ENCODE assay signal across 13 mouse cellular contexts in genomic region chr2:168591076-168591475, GRCm38 (mm10). TPM values are rescaled to one million over a fixed set of nuclear protein-coding genes. Genes with fewer than 3 reads are reported as not detected.
DNase-seq lines count a peak whose midpoint lies in the region; ATAC-seq lines count a peak whose summit lies in the region.
"Had no signal": no experiment of that assay in that cellular context is flagged by ENCODE, and none has a peak within 500 bp of the region (broad histone marks: within the 10 kb centered on the region; RNA-seq: fewer than 3 reads in every experiment).

No protein-coding gene starts in this region.

- H3K4me2 ChIP-seq in forebrain, embryonic 13.5 days = no peak overlapping the region

- peak; percentile 23; the same call in 1 of the 2 replicates for ATAC-seq in granulocyte monocyte progenitor cell, adult 5-6 weeks (replicated peaks; ENCODE audit: poor library complexity, severe bottlenecking)
- ATAC-seq in forebrain, embryonic 13.5 days = no peak

- peaks cover 2% of the 10 kb centered on the region for H3K36me3 ChIP-seq in megakaryocyte, embryonic 14.5 days (replicated peaks; ENCODE audit: low read length)
- H3K36me3 ChIP-seq in forebrain, embryonic 13.5 days (ENCODE audit: poor library complexity, severe bottlenecking) = no peaks in the 10 kb centered on the region
- H3K36me3 ChIP-seq in midbrain, embryonic 10.5 days = no peaks in the 10 kb centered on the region
- H3K36me3 ChIP-seq: limb, embryonic 15.5 days had no signal

- DNase-seq in 416B (ENCODE audit: low read depth) = peak; percentile 46
- peak; percentile 59 for DNase-seq in CD4-positive, CD25-positive, alpha-beta regulatory T cell, adult 2 months (ENCODE audit: low read depth, low spot score)
- no peak for DNase-seq in layer of hippocampus, adult 11-12 months (ENCODE audit: low spot score)
- no peak for DNase-seq in midbrain, embryonic 10.5 days (ENCODE audit: low spot score)
- DNase-seq: cerebellum, adult 9-11 months; gastrocnemius, postnatal 14 days; heart, postnatal 36 days; kidney, adult 9 months; layer of hippocampus, postnatal 36 days had no signal

- H3K4me1 ChIP-seq in megakaryocyte, embryonic 14.5 days = peaks cover 87% of the 10 kb centered on the region
- peaks cover 35% of the 10 kb centered on the region for H3K4me1 ChIP-seq in forebrain, embryonic 13.5 days
- peaks cover 32% of the 10 kb centered on the region for H3K4me1 ChIP-seq in midbrain, embryonic 10.5 days

- WGBS in forebrain, embryonic 13.5 days = 85% methylated on average over 2 of the region's 2 CpGs
- 77% methylated on average over 2 of the region's 2 CpGs for WGBS in midbrain, embryonic 10.5 days

- no peaks in the 10 kb centered on the region for H3K9me3 ChIP-seq in megakaryocyte, embryonic 14.5 days
- H3K9me3 ChIP-seq in forebrain, embryonic 13.5 days (replicated peaks) = no peaks in the 10 kb centered on the region
- no peaks in the 10 kb centered on the region for H3K9me3 ChIP-seq in midbrain, embryonic 10.5 days (replicated peaks)
- H3K9me3 ChIP-seq: limb, embryonic 15.5 days had no signal

- H3K4me3 ChIP-seq in megakaryocyte, embryonic 14.5 days (replicated peaks) = peak overlapping the region; percentile 9
- H3K4me3 ChIP-seq in forebrain, embryonic 13.5 days = no peak overlapping the region
- H3K4me3 ChIP-seq in midbrain, embryonic 10.5 days = no peak overlapping the region

- no peak overlapping the region for H3K27ac ChIP-seq in forebrain, embryonic 13.5 days
- H3K27ac ChIP-seq in midbrain, embryonic 10.5 days (replicated peaks) = no peak overlapping the region
- H3K27ac ChIP-seq: limb, embryonic 15.5 days had no signal

- H3K27me3 ChIP-seq in megakaryocyte, embryonic 14.5 days (replicated peaks) = peaks cover 17% of the 10 kb centered on the region
- H3K27me3 ChIP-seq in forebrain, embryonic 13.5 days = peaks cover 32% of the 10 kb centered on the region
- H3K27me3 ChIP-seq in midbrain, embryonic 10.5 days (ENCODE audit: low read depth, poor library complexity, severe bottlenecking) = peaks cover 53% of the 10 kb centered on the region

- H3K9ac ChIP-seq in forebrain, embryonic 13.5 days = no peak overlapping the region
- H3K9ac ChIP-seq: limb, embryonic 15.5 days had no signal

RNA-seq across cellular contexts. Expression of gene Nfatc2, which starts 10.4 kb away (rescaled TPM):
- total RNA-seq in granulocyte monocyte progenitor cell, adult 5-6 weeks (2014; fragmentation: Nextera tagmentation) = 1.7 and 2.2 TPM in 2 replicates
- 0.17 and 0.46 TPM in 2 replicates for total RNA-seq in granulocyte monocyte progenitor cell, adult 5-6 weeks (2017)
- 1.0 and 2.8 TPM in 2 replicates for polyA plus RNA-seq in megakaryocyte, embryonic 14.5 days (2012; ENCODE audit: insufficient read depth, low replicate concordance)
- polyA plus RNA-seq in forebrain, embryonic 13.5 days (2015; fragmentation: Nextera tagmentation; extraction: Ambion mirVana) = 1.5 and 1.7 TPM in 2 replicates
- polyA plus RNA-seq in midbrain, embryonic 10.5 days (2016; fragmentation: Nextera tagmentation; extraction: Ambion mirVana) = 0.54 and 0.61 TPM in 2 replicates

Comparison
In these comparisons a context has a peak if more than half of its experiments do, and no peak if none do; other contexts are left out.
1. DNase-seq: peak in 416B (single experiment) and CD4-positive, CD25-positive, alpha-beta regulatory T cell, adult 2 months (single experiment); none in layer of hippocampus, adult 11-12 months (single experiment) and midbrain, embryonic 10.5 days (single experiment).